In genomic region chr11:96405541-96405940, GRCm38 (mm10) we compare ENCODE assay signal across 27 mouse cellular contexts. TPM values are rescaled to one million over a fixed set of nuclear protein-coding genes. Genes with fewer than 3 reads are reported as not detected.
"Had no signal": no experiment of that assay in that cellular context is flagged by ENCODE, and none has a peak within 500 bp of the region (broad histone marks: within the 10 kb centered on the region; RNA-seq: fewer than 3 reads in every experiment).

No protein-coding gene starts in this region.

- H3K27me3 ChIP-seq: neural tube, embryonic 12.5 days; stomach, embryonic 15.5 days had no signal

- H3K9me3 ChIP-seq: limb, embryonic 12.5 days; limb, embryonic 15.5 days; neural tube, embryonic 12.5 days; stomach, embryonic 15.5 days had no signal

- DNase-seq: kidney, adult 2 months; kidney, postnatal 10 days; kidney, postnatal 36 days; left cerebral cortex, postnatal 4 days; liver, postnatal 0 days; midbrain, embryonic 14.5 days; retina, postnatal 1 day; right cerebral cortex, postnatal 25 days; spleen, adult 18-20 months; thymus, postnatal 25 days had no signal

- ATAC-seq: intestine, postnatal 0 days; liver, postnatal 0 days had no signal

- H3K4me3 ChIP-seq: limb, embryonic 12.5 days; limb, embryonic 15.5 days; neural tube, embryonic 12.5 days; stomach, embryonic 15.5 days had no signal

- H3K9ac ChIP-seq: limb, embryonic 12.5 days; limb, embryonic 15.5 days; liver, embryonic 14.5 days; liver, postnatal 0 days; neural tube, embryonic 12.5 days; stomach, embryonic 15.5 days had no signal

- H3K36me3 ChIP-seq: limb, embryonic 12.5 days; limb, embryonic 15.5 days; neural tube, embryonic 12.5 days; stomach, embryonic 15.5 days had no signal

- H3K27ac ChIP-seq: limb, embryonic 12.5 days; limb, embryonic 15.5 days; liver, embryonic 14.5 days; macrophage; neural tube, embryonic 12.5 days had no signal

- H3K4me2 ChIP-seq: limb, embryonic 12.5 days; limb, embryonic 15.5 days; liver, embryonic 11.5 days; neural tube, embryonic 12.5 days; stomach, embryonic 15.5 days had no signal

RNA-seq across cellular contexts. Expression of gene Hoxb1, which starts 40.0 kb away (rescaled TPM):
- total RNA-seq: layer of hippocampus, adult 18-20 months; layer of hippocampus, postnatal 14 days; left cerebral cortex, adult 8-10 months; left cerebral cortex, postnatal 14 days; left cerebral cortex, postnatal 4 days; megakaryocyte, adult 5-6 weeks; midbrain, postnatal 0 days; neutrophil, adult 5-6 weeks had no signal
- polyA plus RNA-seq: intestine, postnatal 0 days; kidney, adult 2 months; limb, embryonic 12.5 days; limb, embryonic 15.5 days; liver, postnatal 0 days; lung, postnatal 0 days; macrophage; midbrain, embryonic 14.5 days; midbrain, postnatal 0 days; stomach, embryonic 15.5 days; thymus, postnatal 0 days had no signal

RNA-seq across cellular contexts. Expression of gene Hoxb2, which starts 55.2 kb away (rescaled TPM):
- total RNA-seq: layer of hippocampus, adult 18-20 months; layer of hippocampus, postnatal 14 days; left cerebral cortex, adult 8-10 months; left cerebral cortex, postnatal 14 days; left cerebral cortex, postnatal 4 days; megakaryocyte, adult 5-6 weeks; neutrophil, adult 5-6 weeks had no signal
- polyA plus RNA-seq: macrophage; midbrain, postnatal 0 days had no signal
